Mouse (Mus musculus): Measurements from ENCODE around the gene Lrat.

Gene Lrat

GRCm38 (mm10) chr3:82903613-82904205 is at the start of gene Lrat:
Gene Lrat, minus strand, starts transcription at chr3:82903973.
- DNase-seq (ENCODE audit: low spot score) = peak; percentile 43

- no peak for DNase-seq (ENCODE audit: low spot score)
Measured at GRCm38 (mm10) chr3:82952173-82952962, 48.6 kb upstream of the Lrat start.

GRCm38 (mm10) chr3:82950639-82951038 is 46.9 kb upstream of the Lrat start:
- DNase-seq (ENCODE audit: low spot score) = no peak

- DNase-seq (ENCODE audit: low spot score) = no peak
Measured at GRCm38 (mm10) chr3:82950208-82950607, 46.4 kb upstream of the Lrat start.

GRCm38 (mm10) chr3:82946375-82947107 is 42.8 kb upstream of the Lrat start:
- no peak for DNase-seq (ENCODE audit: low spot score)

GRCm38 (mm10) chr3:82927917-82928316 is 24.1 kb upstream of the Lrat start:
- no peak for DNase-seq (ENCODE audit: low spot score)

GRCm38 (mm10) chr3:82915632-82916031 is 11.9 kb upstream of the Lrat start:
- no peak for DNase-seq (ENCODE audit: low spot score)

- DNase-seq (ENCODE audit: low spot score) = no peak
Measured at GRCm38 (mm10) chr3:82908671-82909070, 4.9 kb upstream of the Lrat start.

GRCm38 (mm10) chr3:82904211-82904908 is 587 bp upstream of the Lrat start:
- DNase-seq (ENCODE audit: low spot score) = peak; percentile 41

GRCm38 (mm10) chr3:82902757-82903612 is 788 bp downstream of the Lrat start:
- no peak for DNase-seq (ENCODE audit: low spot score)

GRCm38 (mm10) chr3:82888842-82889241 is 14.9 kb downstream of the Lrat start:
- DNase-seq (ENCODE audit: low spot score) = no peak

GRCm38 (mm10) chr3:82877258-82877657 is 26.5 kb downstream of the Lrat start:
- DNase-seq (ENCODE audit: low spot score) = peak; percentile 47

GRCm38 (mm10) chr3:82876372-82876739 is 27.4 kb downstream of the Lrat start, which contains the start of gene Rbm46:
Gene Rbm46, minus strand, starts transcription at chr3:82876483.
- DNase-seq (ENCODE audit: low spot score) = peak; percentile 97

GRCm38 (mm10) chr3:82875671-82876371 is 28.0 kb downstream of the Lrat start:
- DNase-seq (ENCODE audit: low spot score) = peak; percentile 53

GRCm38 (mm10) chr3:82857414-82858077 is 46.2 kb downstream of the Lrat start:
- DNase-seq (ENCODE audit: low spot score) = peak; percentile 56

Data from testis, postnatal 10 days (tissue).